Mouse (Mus musculus): ENCODE results near the gene Ggta1. TPM values are rescaled to one million over a fixed set of nuclear protein-coding genes. Genes with fewer than 3 reads are reported as not detected.
A peak's percentile ranks its signal among the peaks of the same experiment; 100 is the strongest.

Ggta1 gene
- polyA plus RNA-seq, 1 experiment from 2014 or later, result 18.6 TPM

DNA sequence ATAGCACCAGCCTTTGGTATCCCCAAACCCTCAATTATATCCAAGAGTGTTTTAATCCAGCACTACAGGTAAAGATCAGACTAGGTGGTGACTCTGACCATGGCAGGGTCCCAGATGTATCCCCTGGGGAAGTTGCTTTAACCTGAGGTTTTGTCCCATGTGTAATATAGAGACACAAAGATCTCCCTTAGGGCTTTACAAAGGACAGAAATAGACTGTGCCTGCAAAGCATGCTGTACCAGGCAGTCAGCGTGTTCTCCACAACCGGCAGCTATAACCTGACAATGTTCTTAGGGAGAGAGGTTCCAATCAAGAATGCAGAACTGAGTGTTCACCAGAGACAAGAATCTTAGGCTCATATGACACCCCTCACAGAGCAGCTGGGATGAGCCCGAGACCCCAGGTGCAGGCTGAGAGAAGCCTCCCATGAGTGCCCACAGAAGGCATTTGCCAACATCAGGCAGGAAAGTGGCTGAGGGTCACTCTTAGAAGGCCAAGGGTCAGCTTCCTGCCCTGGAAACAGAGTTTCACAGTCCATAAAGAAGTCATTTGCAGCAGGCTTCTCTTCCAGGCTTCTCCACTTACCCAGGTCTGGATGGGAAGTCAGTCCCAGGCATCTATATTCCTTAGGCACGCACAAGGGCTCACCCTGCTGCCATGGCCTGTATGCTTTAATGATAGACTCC is 34.3 kb downstream of the Ggta1 start:
- WGBS, result 83% methylated on average over 4 of the region's 4 CpGs
- peaks cover 6% of the 10 kb centered on the region for H3K4me1 ChIP-seq (replicated peaks; ENCODE audit: control insufficient read depth, insufficient read depth, low read length)
- no peak for ATAC-seq (replicated peaks; ENCODE audit: low FRiP score)

DNA sequence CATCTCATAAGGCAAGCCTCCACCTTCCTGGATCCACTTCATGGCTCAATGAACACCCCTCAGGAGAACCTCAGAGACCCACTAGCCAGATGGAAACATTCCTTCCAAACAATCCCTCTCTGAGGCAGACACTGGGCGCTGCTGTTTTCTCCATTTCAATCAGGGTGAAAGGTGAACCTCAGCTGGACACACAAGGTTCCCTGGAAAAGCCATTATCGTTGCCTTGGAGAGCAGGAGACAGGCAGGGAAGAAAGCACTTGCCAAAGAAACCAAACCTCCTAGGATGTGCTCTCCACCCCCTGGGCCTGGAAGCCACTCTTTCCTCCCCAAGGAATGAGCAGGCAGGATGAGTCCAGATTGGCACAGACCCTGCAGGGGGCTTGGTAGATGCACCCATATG is 35.5 kb downstream of the Ggta1 start:
- ATAC-seq (replicated peaks; ENCODE audit: low FRiP score) (no peak), DNase-seq (ENCODE audit: low spot score) (no peak)
- WGBS, result 72% methylated on average over 2 of the region's 2 CpGs
- 0 out of 2 replicates have a peak, but pooled peaks cover 2% of the 10 kb centered on the region for H3K4me1 ChIP-seq (replicated peaks; ENCODE audit: control insufficient read depth, insufficient read depth, low read length)
- H3K4me3 ChIP-seq (ENCODE audit: low read depth, low read length), result no peak overlapping the region
- no peaks in the 10 kb centered on the region; the same call in 1 of the 2 replicates for H3K36me3 ChIP-seq (ENCODE audit: control insufficient read depth, insufficient read depth, low read length)
- no peak overlapping the region for H3K9ac ChIP-seq (ENCODE audit: low read depth, low read length)
- H3K27ac ChIP-seq (ENCODE audit: low read depth, low read length), result no peak overlapping the region
- no peaks in the 10 kb centered on the region for H3K27me3 ChIP-seq (replicated peaks; ENCODE audit: control insufficient read depth, insufficient read depth, low read length)
- no peak overlapping the region for H3K4me2 ChIP-seq
- no peaks in the 10 kb centered on the region for H3K9me3 ChIP-seq (ENCODE audit: control insufficient read depth, low read length)

More for the DNA sequence above, 34.3 kb downstream of the Ggta1 start:
- Histone ChIP-seq H3K27ac (ENCODE audit: low read depth, low read length) (no peak overlapping the region), H3K4me3 (ENCODE audit: low read depth, low read length) (no peak overlapping the region), H3K4me2 (no peak overlapping the region), H3K27me3 (replicated peaks; ENCODE audit: control insufficient read depth, insufficient read depth, low read length) (no peaks in the 10 kb centered on the region), H3K36me3 (ENCODE audit: control insufficient read depth, insufficient read depth, low read length) (no peaks in the 10 kb centered on the region; the same call in 1 of the 2 replicates), H3K9ac (ENCODE audit: low read depth, low read length) (no peak overlapping the region), H3K9me3 (ENCODE audit: control insufficient read depth, low read length) (no peaks in the 10 kb centered on the region)
- no peak for DNase-seq (ENCODE audit: low spot score)

DNA sequence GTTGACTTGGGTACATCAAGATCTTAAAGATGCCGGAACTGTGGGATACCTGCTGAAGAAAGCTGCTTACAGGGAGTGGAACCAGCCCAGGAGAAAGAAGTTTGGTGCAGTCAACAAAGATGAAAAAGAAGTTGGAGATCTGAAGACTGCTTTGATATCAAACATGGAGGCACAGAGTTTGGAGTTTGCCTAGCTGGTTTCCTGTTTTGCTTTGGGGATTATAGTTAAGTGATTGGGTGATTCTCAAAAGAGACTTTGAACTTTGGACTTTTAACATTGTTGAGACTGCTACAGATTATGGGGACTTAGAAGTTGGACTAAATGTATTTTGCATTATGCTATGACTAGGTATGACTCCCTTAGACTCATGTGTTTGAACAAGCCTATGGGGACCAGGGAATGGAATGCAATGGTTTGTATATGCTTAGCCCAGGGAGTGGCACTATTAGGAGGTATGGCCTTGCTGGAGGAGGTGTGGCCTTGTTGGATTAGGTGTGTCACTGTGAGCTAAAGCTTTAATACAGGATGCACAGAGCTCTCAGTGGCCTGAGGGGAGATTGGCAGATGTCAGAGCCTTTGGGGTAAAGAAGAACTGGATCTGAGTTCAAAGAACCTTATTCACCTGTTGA is 39.2 kb downstream of the Ggta1 start:
- Histone ChIP-seq H3K4me2 (no peak overlapping the region), H3K9me3 (ENCODE audit: control insufficient read depth, low read length) (no peaks in the 10 kb centered on the region), H3K9ac (ENCODE audit: low read depth, low read length) (no peak overlapping the region), H3K4me1 (replicated peaks; ENCODE audit: control insufficient read depth, insufficient read depth, low read length) (peaks cover 12% of the 10 kb centered on the region), H3K4me3 (ENCODE audit: low read depth, low read length) (no peak overlapping the region), H3K27ac (ENCODE audit: low read depth, low read length) (no peak overlapping the region), H3K27me3 (replicated peaks; ENCODE audit: control insufficient read depth, insufficient read depth, low read length) (no peaks in the 10 kb centered on the region), H3K36me3 (ENCODE audit: control insufficient read depth, insufficient read depth, low read length) (peaks cover 20% of the 10 kb centered on the region)
- ATAC-seq (replicated peaks; ENCODE audit: low FRiP score) (no peak), DNase-seq (ENCODE audit: low spot score) (no peak)
- WGBS, result 97% methylated on average over 1 of the region's 1 CpGs

DNA sequence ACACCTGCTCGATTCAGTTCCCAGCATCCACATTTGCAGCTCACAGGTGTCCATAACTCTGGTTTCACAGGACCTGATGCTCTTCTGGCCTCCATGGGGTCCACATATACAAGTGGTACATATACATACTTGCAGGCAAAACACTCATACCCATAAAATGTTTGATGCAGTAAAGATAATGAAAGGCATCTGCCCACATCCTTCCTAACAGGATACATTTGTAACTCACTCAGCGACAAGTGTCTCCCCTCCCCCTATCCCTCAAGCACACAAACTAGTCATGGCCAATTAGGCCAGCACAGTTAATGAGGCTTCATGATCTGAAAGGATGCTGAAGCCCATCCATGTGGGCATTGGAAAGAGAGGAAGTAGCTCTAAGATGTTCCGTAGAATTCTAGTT is 40.6 kb downstream of the Ggta1 start:
- peaks cover 22% of the 10 kb centered on the region for H3K36me3 ChIP-seq (ENCODE audit: control insufficient read depth, insufficient read depth, low read length)
- ATAC-seq (replicated peaks; ENCODE audit: low FRiP score) (no peak), DNase-seq (ENCODE audit: low spot score) (no peak)
- 88% methylated on average over 3 of the region's 3 CpGs for WGBS
- no peaks in the 10 kb centered on the region for H3K9me3 ChIP-seq (ENCODE audit: control insufficient read depth, low read length)
- no peak overlapping the region for H3K27ac ChIP-seq (ENCODE audit: low read depth, low read length)
- H3K9ac ChIP-seq (ENCODE audit: low read depth, low read length), result no peak overlapping the region
- H3K4me1 ChIP-seq (replicated peaks; ENCODE audit: control insufficient read depth, insufficient read depth, low read length), result peaks cover 16% of the 10 kb centered on the region
- H3K4me2 ChIP-seq, result no peak overlapping the region
- no peaks in the 10 kb centered on the region for H3K27me3 ChIP-seq (replicated peaks; ENCODE audit: control insufficient read depth, insufficient read depth, low read length)
- no peak overlapping the region for H3K4me3 ChIP-seq (ENCODE audit: low read depth, low read length)

DNA sequence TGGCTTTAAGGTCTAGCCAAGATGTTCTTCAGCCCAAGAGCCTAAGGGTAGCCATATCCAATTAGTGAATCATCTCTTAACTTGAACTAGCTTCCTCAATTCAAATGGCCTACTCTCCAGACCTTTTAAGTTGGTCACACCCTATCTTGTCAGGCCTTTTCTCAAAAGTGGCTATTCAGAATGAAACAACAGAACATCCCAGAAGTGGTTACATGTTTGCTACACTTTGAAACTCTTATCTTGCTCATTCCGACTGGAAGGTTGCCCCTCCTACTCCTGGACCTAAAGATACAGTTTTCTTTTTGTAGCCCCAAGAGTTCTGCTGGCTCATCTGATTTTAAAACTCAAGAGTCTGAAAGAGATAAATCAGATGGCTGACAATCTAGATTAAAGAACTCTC is 42.4 kb downstream of the Ggta1 start:
- no peak overlapping the region for H3K4me3 ChIP-seq (ENCODE audit: low read depth, low read length)
- H3K9ac ChIP-seq (ENCODE audit: low read depth, low read length), result no peak overlapping the region
- ATAC-seq (replicated peaks; ENCODE audit: low FRiP score) (peak; percentile 56), DNase-seq (ENCODE audit: low spot score) (no peak)
- H3K36me3 ChIP-seq (ENCODE audit: control insufficient read depth, insufficient read depth, low read length), result peaks cover 22% of the 10 kb centered on the region
- 61% methylated on average over 1 of the region's 1 CpGs for WGBS
- peak overlapping the region; percentile 72; the same call in 1 of the 2 replicates for H3K27ac ChIP-seq (ENCODE audit: low read depth, low read length)
- peaks cover 24% of the 10 kb centered on the region for H3K4me1 ChIP-seq (replicated peaks; ENCODE audit: control insufficient read depth, insufficient read depth, low read length)
- no peaks in the 10 kb centered on the region for H3K9me3 ChIP-seq (ENCODE audit: control insufficient read depth, low read length)
- H3K4me2 ChIP-seq, result no peak overlapping the region
- no peaks in the 10 kb centered on the region for H3K27me3 ChIP-seq (replicated peaks; ENCODE audit: control insufficient read depth, insufficient read depth, low read length)

DNA sequence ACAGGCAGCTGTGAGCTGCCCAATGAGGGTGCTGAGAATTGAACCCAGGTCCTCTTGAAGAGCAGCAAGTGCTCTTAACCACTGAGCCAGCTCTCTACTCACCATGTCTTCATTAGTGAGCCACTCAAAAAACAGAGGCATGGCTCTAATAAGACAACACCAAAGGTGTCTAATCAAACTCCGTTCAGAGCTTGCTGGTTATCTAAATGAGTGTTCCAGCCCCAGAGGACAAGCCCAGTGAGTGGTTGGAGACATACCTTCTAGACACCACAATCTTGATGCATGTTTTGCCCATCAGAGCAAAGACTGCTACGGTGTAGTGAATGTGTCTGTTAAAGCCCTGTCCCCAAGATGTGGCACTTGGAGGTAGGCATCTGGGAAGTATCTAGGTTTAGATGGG is 43.4 kb downstream of the Ggta1 start:
- no peak overlapping the region for H3K4me3 ChIP-seq (ENCODE audit: low read depth, low read length)
- H3K9me3 ChIP-seq (ENCODE audit: control insufficient read depth, low read length), result no peaks in the 10 kb centered on the region
- ATAC-seq (replicated peaks; ENCODE audit: low FRiP score), result peak; percentile 82
- 74% methylated on average over 2 of the region's 2 CpGs for WGBS
- no peak overlapping the region for H3K9ac ChIP-seq (ENCODE audit: low read depth, low read length)
- H3K4me2 ChIP-seq, result no peak overlapping the region
- peaks cover 22% of the 10 kb centered on the region for H3K36me3 ChIP-seq (ENCODE audit: control insufficient read depth, insufficient read depth, low read length)
- peaks cover 24% of the 10 kb centered on the region for H3K4me1 ChIP-seq (replicated peaks; ENCODE audit: control insufficient read depth, insufficient read depth, low read length)
- H3K27ac ChIP-seq (ENCODE audit: low read depth, low read length), result peak overlapping the region; percentile 72; the same call in 1 of the 2 replicates
- no peaks in the 10 kb centered on the region for H3K27me3 ChIP-seq (replicated peaks; ENCODE audit: control insufficient read depth, insufficient read depth, low read length)
- DNase-seq (ENCODE audit: low spot score), result no peak

DNA sequence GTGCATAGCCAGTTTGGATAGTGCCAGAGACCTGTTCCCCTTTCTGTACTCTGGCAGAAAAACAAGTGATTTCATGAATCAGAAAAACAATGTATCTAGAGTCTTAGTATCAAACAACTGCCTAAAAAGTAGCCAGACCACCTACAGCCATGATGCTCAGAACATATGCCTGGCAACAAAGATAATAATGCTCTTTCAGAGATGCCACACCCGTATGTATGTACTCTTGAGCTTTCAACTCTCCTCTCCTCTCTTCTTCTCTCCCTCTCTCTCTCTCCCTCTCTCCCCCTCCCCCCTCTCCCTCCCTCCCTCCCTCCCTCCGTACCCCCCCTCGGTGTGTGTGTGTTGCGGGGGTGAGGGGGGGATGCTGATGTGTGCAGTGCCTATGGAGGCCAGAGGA is 43.8 kb downstream of the Ggta1 start:
- H3K36me3 ChIP-seq (ENCODE audit: control insufficient read depth, insufficient read depth, low read length), result peaks cover 22% of the 10 kb centered on the region
- H3K4me3 ChIP-seq (ENCODE audit: low read depth, low read length), result no peak overlapping the region

DNA sequence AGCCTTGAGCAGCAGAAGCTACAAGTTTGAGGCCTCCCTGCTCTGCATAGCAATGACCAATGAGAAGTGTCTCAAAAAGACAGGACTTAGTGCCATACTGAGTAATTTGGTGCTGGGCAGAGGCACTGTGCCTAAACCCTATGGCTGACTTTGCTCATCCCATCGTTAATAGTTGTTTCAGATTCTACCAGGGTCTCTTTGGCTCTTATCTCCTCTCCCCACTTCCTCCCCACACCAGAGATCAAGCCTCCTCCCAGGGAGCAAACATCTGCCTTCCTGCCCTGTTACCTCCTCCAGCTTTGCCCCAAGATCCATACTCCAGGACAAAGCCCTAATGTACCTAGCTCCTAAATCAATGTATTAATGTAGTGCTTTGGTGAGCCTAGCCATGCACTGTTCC is 45.8 kb downstream of the Ggta1 start:
- Histone ChIP-seq H3K4me2 (no peak overlapping the region), H3K27ac (ENCODE audit: low read depth, low read length) (peak overlapping the region; percentile 13; the same call in 1 of the 2 replicates), H3K4me3 (ENCODE audit: low read depth, low read length) (no peak overlapping the region), H3K36me3 (ENCODE audit: control insufficient read depth, insufficient read depth, low read length) (peaks cover 22% of the 10 kb centered on the region), H3K4me1 (replicated peaks; ENCODE audit: control insufficient read depth, insufficient read depth, low read length) (peaks cover 26% of the 10 kb centered on the region), H3K9ac (ENCODE audit: low read depth, low read length) (no peak overlapping the region), H3K27me3 (replicated peaks; ENCODE audit: control insufficient read depth, insufficient read depth, low read length) (no peaks in the 10 kb centered on the region), H3K9me3 (ENCODE audit: control insufficient read depth, low read length) (no peaks in the 10 kb centered on the region)
- DNase-seq (ENCODE audit: low spot score) (no peak), ATAC-seq (replicated peaks; ENCODE audit: low FRiP score) (no peak)
- 22% methylated on average over 1 of the region's 1 CpGs for WGBS

More for the DNA sequence above, 43.8 kb downstream of the Ggta1 start:
- H3K4me2 ChIP-seq, result no peak overlapping the region
- peak overlapping the region; percentile 23; the same call in 1 of the 2 replicates for H3K27ac ChIP-seq (ENCODE audit: low read depth, low read length)
- peaks cover 22% of the 10 kb centered on the region for H3K4me1 ChIP-seq (replicated peaks; ENCODE audit: control insufficient read depth, insufficient read depth, low read length)
- H3K27me3 ChIP-seq (replicated peaks; ENCODE audit: control insufficient read depth, insufficient read depth, low read length), result no peaks in the 10 kb centered on the region
- H3K9ac ChIP-seq (ENCODE audit: low read depth, low read length), result no peak overlapping the region
- H3K9me3 ChIP-seq (ENCODE audit: control insufficient read depth, low read length), result no peaks in the 10 kb centered on the region
- ATAC-seq (replicated peaks; ENCODE audit: low FRiP score) (peak; percentile 54; the same call in 1 of the 2 replicates), DNase-seq (ENCODE audit: low spot score) (no peak)
- 84% methylated on average over 3 of the region's 4 CpGs for WGBS

DNA sequence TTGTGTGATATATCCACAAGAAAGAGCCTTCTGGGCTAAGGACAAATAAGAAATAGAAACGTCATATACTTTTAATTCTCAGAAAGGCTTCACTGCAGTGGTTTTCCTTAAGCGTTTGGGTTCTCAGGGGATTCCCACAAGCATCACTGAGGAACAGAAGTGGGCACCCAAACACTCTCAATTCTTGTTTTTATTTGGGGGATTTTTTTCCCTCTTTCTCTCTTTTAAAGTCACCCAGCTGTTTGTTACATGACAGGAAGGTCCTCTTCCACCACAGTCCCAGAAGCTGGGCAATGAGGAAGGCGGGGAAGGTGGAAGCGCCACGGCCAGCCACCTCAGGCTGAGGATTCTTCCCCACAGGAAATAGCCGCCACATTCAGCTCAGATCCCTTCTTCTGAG is 46.6 kb downstream of the Ggta1 start:
- H3K4me3 ChIP-seq (ENCODE audit: low read depth, low read length), result no peak overlapping the region
- H3K9me3 ChIP-seq (ENCODE audit: control insufficient read depth, low read length), result no peaks in the 10 kb centered on the region
- H3K36me3 ChIP-seq (ENCODE audit: control insufficient read depth, insufficient read depth, low read length), result peaks cover 19% of the 10 kb centered on the region
- no peak overlapping the region for H3K9ac ChIP-seq (ENCODE audit: low read depth, low read length)
- 68% methylated on average over 6 of the region's 6 CpGs for WGBS
- H3K27ac ChIP-seq (ENCODE audit: low read depth, low read length), result peak overlapping the region; percentile 39; the same call in 1 of the 2 replicates
- H3K27me3 ChIP-seq (replicated peaks; ENCODE audit: control insufficient read depth, insufficient read depth, low read length), result no peaks in the 10 kb centered on the region
- peaks cover 25% of the 10 kb centered on the region for H3K4me1 ChIP-seq (replicated peaks; ENCODE audit: control insufficient read depth, insufficient read depth, low read length)
- DNase-seq (ENCODE audit: low spot score), result no peak
- H3K4me2 ChIP-seq, result no peak overlapping the region
- no peak for ATAC-seq (replicated peaks; ENCODE audit: low FRiP score)

All from liver, embryonic 11.5 days (tissue).